Mouse (Mus musculus) E14TG2a.4 (cell line): ENCODE measurements at regions not wholly inside any gene's neighbourhood (a gene's known extent, or its start where the extent isn't known, plus 50 kb on each side); places are given as distances from the start of the nearest gene placed in this dataset.

Experiments
- CTCF ChIP-seq: conservative IDR thresholded peaks from 2 replicates; pipeline ENCODE4 v1.5.1; 2014; ENCODE audit warnings: low read length
- NANOG ChIP-seq: IDR thresholded peaks from 2 replicates; pipeline ENCODE4 v1.6.1; 2014; ENCODE audit warnings: borderline replicate concordance, low read length, mixed read lengths

- TF ChIP-seq CTCF (no peak), NANOG (no peak)
Observed at GRCm38 (mm10) chr3:9082061-9082460, 527.8 kb downstream of the Zfp704 start.
